7 mouse cellular contexts compared by ENCODE assay signal in genomic region chr10:93162276-93162971, GRCm38 (mm10). TPM values are rescaled to one million over a fixed set of nuclear protein-coding genes. Genes with fewer than 3 reads are reported as not detected.
A peak's percentile ranks its signal among the peaks of the same experiment; 100 is the strongest.
DNase-seq lines count a peak whose midpoint lies in the region; ATAC-seq lines count a peak whose summit lies in the region.

No protein-coding gene starts in this region.

- H3K27ac ChIP-seq in neural tube, embryonic 11.5 days (ENCODE audit: low read depth, low read length): peak overlapping the region; percentile 100
- H3K27ac ChIP-seq in embryonic facial prominence, embryonic 11.5 days (replicated peaks; ENCODE audit: low read depth, low read length): no peak overlapping the region
- H3K27ac ChIP-seq in limb, embryonic 12.5 days: no peak overlapping the region
- H3K27ac ChIP-seq in stomach, embryonic 16.5 days (ENCODE audit: low read length): peak overlapping the region; percentile 100

- no peaks in the 10 kb centered on the region for H3K9me3 ChIP-seq in neural tube, embryonic 11.5 days (ENCODE audit: control insufficient read depth, low read length)
- H3K9me3 ChIP-seq in embryonic facial prominence, embryonic 11.5 days (replicated peaks; ENCODE audit: control insufficient read depth, low read length): no peaks in the 10 kb centered on the region
- no peaks in the 10 kb centered on the region for H3K9me3 ChIP-seq in limb, embryonic 12.5 days
- H3K9me3 ChIP-seq in stomach, embryonic 16.5 days (replicated peaks; ENCODE audit: control insufficient read depth, low read length): no peaks in the 10 kb centered on the region

- peak overlapping the region; percentile 78 for H3K4me3 ChIP-seq in neural tube, embryonic 11.5 days (ENCODE audit: low read depth, low read length)
- H3K4me3 ChIP-seq in embryonic facial prominence, embryonic 11.5 days (ENCODE audit: low read depth, low read length): peak overlapping the region; percentile 95
- H3K4me3 ChIP-seq in limb, embryonic 12.5 days (replicated peaks): peak overlapping the region; percentile 94
- peak overlapping the region; percentile 99 for H3K4me3 ChIP-seq in stomach, embryonic 16.5 days (replicated peaks; ENCODE audit: low read length)

- peak; percentile 30 for DNase-seq in neural tube, embryonic 11.5 days (ENCODE audit: low spot score)
- DNase-seq in neural tube, embryonic 10.5 days (ENCODE audit: extremely low spot score, low spot score): no peak
- DNase-seq in embryonic facial prominence, embryonic 11.5 days (ENCODE audit: low spot score): peak; percentile 47
- DNase-seq in adrenal gland, postnatal 4 days (ENCODE audit: low spot score in 2 of 2): no peak
- no peak for DNase-seq in thymus, postnatal 10 days (ENCODE audit: low spot score in 2 of 2)

- H3K4me1 ChIP-seq in neural tube, embryonic 11.5 days (ENCODE audit: control insufficient read depth, insufficient read depth, low read length): peaks cover 22% of the 10 kb centered on the region
- peaks cover 7% of the 10 kb centered on the region for H3K4me1 ChIP-seq in embryonic facial prominence, embryonic 11.5 days (ENCODE audit: control insufficient read depth, insufficient read depth, low read length)
- peaks cover 21% of the 10 kb centered on the region for H3K4me1 ChIP-seq in limb, embryonic 12.5 days (replicated peaks)
- H3K4me1 ChIP-seq in stomach, embryonic 16.5 days (ENCODE audit: control insufficient read depth, insufficient read depth, low read length): peaks cover 30% of the 10 kb centered on the region

- H3K9ac ChIP-seq in neural tube, embryonic 11.5 days (ENCODE audit: low read length): peak overlapping the region; percentile 98
- H3K9ac ChIP-seq in embryonic facial prominence, embryonic 11.5 days (replicated peaks; ENCODE audit: low read length): peak overlapping the region; percentile 7; the same call in 1 of the 2 replicates
- H3K9ac ChIP-seq in limb, embryonic 12.5 days (replicated peaks): peak overlapping the region; percentile 96; the same call in 1 of the 2 replicates
- peak overlapping the region; percentile 98 for H3K9ac ChIP-seq in stomach, embryonic 16.5 days (ENCODE audit: low read length)

- WGBS in neural tube, embryonic 11.5 days: 19% methylated on average over 11 of the region's 11 CpGs
- 18% methylated on average over 11 of the region's 11 CpGs for WGBS in embryonic facial prominence, embryonic 11.5 days
- WGBS in limb, embryonic 12.5 days: 28% methylated on average over 11 of the region's 11 CpGs
- WGBS in stomach, embryonic 16.5 days: 25% methylated on average over 11 of the region's 11 CpGs

- peak overlapping the region; percentile 56 for H3K4me2 ChIP-seq in neural tube, embryonic 11.5 days (ENCODE audit: low read depth)
- peak overlapping the region; percentile 75 for H3K4me2 ChIP-seq in embryonic facial prominence, embryonic 11.5 days (ENCODE audit: low read depth, low read length)
- H3K4me2 ChIP-seq in limb, embryonic 12.5 days: peak overlapping the region; percentile 73
- H3K4me2 ChIP-seq in stomach, embryonic 16.5 days (ENCODE audit: low read depth, low read length): peak overlapping the region; percentile 58

- ATAC-seq in neural tube, embryonic 11.5 days (ENCODE audit: insufficient read depth, low FRiP score, low TSS enrichment): no peak
- no peak for ATAC-seq in embryonic facial prominence, embryonic 11.5 days (replicated peaks; ENCODE audit: insufficient number of reproducible peaks, low FRiP score, low TSS enrichment, low read depth)
- no peak for ATAC-seq in limb, embryonic 12.5 days (ENCODE audit: insufficient number of reproducible peaks, insufficient read depth, low FRiP score, low TSS enrichment, low read depth)
- ATAC-seq in stomach, embryonic 16.5 days (ENCODE audit: insufficient read depth, low FRiP score): no peak

- no peaks in the 10 kb centered on the region for H3K36me3 ChIP-seq in neural tube, embryonic 11.5 days (ENCODE audit: control insufficient read depth, insufficient read depth, low read length)
- no peaks in the 10 kb centered on the region for H3K36me3 ChIP-seq in embryonic facial prominence, embryonic 11.5 days (replicated peaks; ENCODE audit: control insufficient read depth, insufficient read depth, low read depth, low read length)
- H3K36me3 ChIP-seq in limb, embryonic 12.5 days: no peaks in the 10 kb centered on the region
- H3K36me3 ChIP-seq in stomach, embryonic 16.5 days (ENCODE audit: control insufficient read depth, insufficient read depth, low read length): no peaks in the 10 kb centered on the region

- H3K27me3 ChIP-seq in neural tube, embryonic 11.5 days (ENCODE audit: control insufficient read depth, insufficient read depth, low read length): no peaks in the 10 kb centered on the region
- H3K27me3 ChIP-seq in embryonic facial prominence, embryonic 11.5 days (ENCODE audit: control insufficient read depth, insufficient read depth, low read length): no peaks in the 10 kb centered on the region
- H3K27me3 ChIP-seq in limb, embryonic 12.5 days: no peaks in the 10 kb centered on the region
- H3K27me3 ChIP-seq in stomach, embryonic 16.5 days (ENCODE audit: control insufficient read depth, insufficient read depth, low read length): no peaks in the 10 kb centered on the region

RNA-seq across cellular contexts. Expression of gene Cdk17, which starts 1.7 kb away (rescaled TPM):
- polyA plus RNA-seq in neural tube, embryonic 11.5 days (2014; fragmentation: Nextera tagmentation; extraction: Ambion mirVana): 37.3 and 39.7 TPM in 2 replicates
- 25.7 and 27.8 TPM in 2 replicates for polyA plus RNA-seq in embryonic facial prominence, embryonic 11.5 days (2014; fragmentation: Nextera tagmentation; extraction: Ambion mirVana)
- 22.2 and 23.9 TPM in 2 replicates for polyA plus RNA-seq in limb, embryonic 12.5 days (2016; fragmentation: Nextera tagmentation; extraction: Ambion mirVana)
- 13.0 and 14.2 TPM in 2 replicates for polyA plus RNA-seq in stomach, embryonic 16.5 days (2015; fragmentation: Nextera tagmentation; extraction: Ambion mirVana)
- 10 to 100 TPM; 30.5 to 33.1 TPM for total RNA-seq in adrenal gland, postnatal 4 days (2021)

Comparison
In these comparisons a context has a peak if more than half of its experiments do, and no peak if none do; other contexts are left out.
1. DNase-seq: peak in neural tube, embryonic 11.5 days (single experiment) and embryonic facial prominence, embryonic 11.5 days (single experiment); none in neural tube, embryonic 10.5 days (single experiment), adrenal gland, postnatal 4 days (0 of 2) and thymus, postnatal 10 days (0 of 2).
2. H3K27ac ChIP-seq: peak in neural tube, embryonic 11.5 days (single experiment) and stomach, embryonic 16.5 days (single experiment); none in embryonic facial prominence, embryonic 11.5 days (single experiment) and limb, embryonic 12.5 days (single experiment).
3. H3K9ac ChIP-seq: peak in every context shown above with its lines; median percentile 98 in neural tube, embryonic 11.5 days; 98 in stomach, embryonic 16.5 days; 96 in limb, embryonic 12.5 days; 7 in embryonic facial prominence, embryonic 11.5 days.
4. Peak in every context shown above with its lines, with median percentiles within 50 percentile points of each other: H3K4me2 ChIP-seq and H3K4me3 ChIP-seq.